Mouse (Mus musculus) spleen, adult 2 months (tissue): ENCODE results near the gene Cat. TPM values are rescaled to one million over a fixed set of nuclear protein-coding genes. Genes with fewer than 3 reads are reported as not detected.
A peak's percentile ranks its signal among the peaks of the same experiment; 100 is the strongest.

Experiments
- DNase-seq, 2 experiments: peaks; one replicate each; pipeline versions ENCODE4 v3.0.0 to v3.0.0-alpha.2; 2012 to 2021; ENCODE audit warnings: low spot score in 2 of 2, low read depth in 1 of 2
- H3K27ac ChIP-seq: fragments of 200-500 bp; 2 replicates; pipeline ENCODE4 v1.5.1; 2012; ENCODE audit warnings: low read length, inconsistent platforms; ENCODE audit not compliant: insufficient read depth
- H3K27me3 ChIP-seq: fragments of 200-500 bp; 2 replicates; pipeline ENCODE4 v1.6.1; 2012; ENCODE audit warnings: mild to moderate bottlenecking, moderate library complexity, low read length, inconsistent platforms; ENCODE audit not compliant: control insufficient read depth, insufficient read depth
- H3K36me3 ChIP-seq: fragments of 200-500 bp; 2 replicates; pipeline ENCODE4 v1.6.1; 2012; ENCODE audit warnings: mild to moderate bottlenecking, low read length, inconsistent platforms; ENCODE audit not compliant: control insufficient read depth, insufficient read depth
- H3K4me1 ChIP-seq: fragments of 200-500 bp; 2 replicates; pipeline ENCODE4 v1.6.1; 2011; ENCODE audit warnings: inconsistent platforms; ENCODE audit not compliant: control insufficient read depth, insufficient read depth, insufficient read length
- H3K4me3 ChIP-seq: fragments of 200-500 bp; 2 replicates; pipeline ENCODE4 v1.5.1; 2011; ENCODE audit warnings: mild to moderate bottlenecking, inconsistent platforms; ENCODE audit not compliant: insufficient read depth, insufficient read length; ENCODE audit errors: extremely low read depth
- CTCF ChIP-seq: fragments of 200-500 bp; IDR thresholded peaks from 2 replicates; pipeline ENCODE4 v1.5.1; 2011; ENCODE audit warnings: mild to moderate bottlenecking, inconsistent platforms; ENCODE audit not compliant: insufficient read depth, insufficient read length, insufficient replicate concordance; ENCODE audit errors: extremely low read depth
- POLR2A ChIP-seq: fragments of 200-500 bp; IDR thresholded peaks from 2 replicates; pipeline ENCODE4 v1.6.1; 2011; ENCODE audit warnings: low read depth, low read length, inconsistent platforms
- WGBS: fragments of 180-500 bp; shearing (Covaris S2); methylation state at CpG from one replicate; pipeline ENCODE4 v1.1.7; 2018; 5-methylcytosine and 5-hydroxymethylcytosine counted together
- polyA plus RNA-seq: library from polyadenylated mRNA; depleted of rRNA; stranded (reverse); fragments of >200 nt; gene quantifications from 2 replicates; pipeline ENCODE4 v1.2.3, GENCODE M21; 2012

The Cat gene
- polyA plus RNA-seq, 1 experiment: 62.9 TPM

DNA sequence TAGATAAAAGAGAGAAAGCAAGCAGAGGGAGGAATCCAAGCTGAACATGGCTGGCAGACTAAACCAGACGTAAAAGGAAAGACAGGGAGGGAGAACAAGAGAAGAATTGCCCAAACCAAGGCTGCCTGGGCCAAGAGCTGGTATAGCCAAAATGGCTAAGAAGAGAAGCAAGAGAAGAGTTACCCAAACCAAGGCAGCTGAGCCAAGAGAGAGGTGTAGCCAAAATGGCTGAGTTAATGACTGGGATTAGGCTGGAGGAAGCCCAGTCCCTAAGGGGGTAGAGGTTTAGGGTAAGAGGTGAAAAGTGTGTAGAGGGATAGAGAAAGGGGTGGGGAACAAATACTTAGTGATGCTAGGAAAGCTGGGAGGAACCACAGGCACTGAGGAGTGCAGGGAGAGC, 22.7 kb upstream of the Cat start:
- Histone ChIP-seq H3K27me3 (no peaks in the 10 kb centered on the region), H3K27ac (no peak overlapping the region), H3K4me1 (no peaks in the 10 kb centered on the region), H3K36me3 (no peaks in the 10 kb centered on the region), H3K4me3 (no peak overlapping the region)
- no peak for TF ChIP-seq CTCF
- no peak for DNase-seq
- 89% methylated on average over 1 of the region's 1 CpGs for WGBS

DNA sequence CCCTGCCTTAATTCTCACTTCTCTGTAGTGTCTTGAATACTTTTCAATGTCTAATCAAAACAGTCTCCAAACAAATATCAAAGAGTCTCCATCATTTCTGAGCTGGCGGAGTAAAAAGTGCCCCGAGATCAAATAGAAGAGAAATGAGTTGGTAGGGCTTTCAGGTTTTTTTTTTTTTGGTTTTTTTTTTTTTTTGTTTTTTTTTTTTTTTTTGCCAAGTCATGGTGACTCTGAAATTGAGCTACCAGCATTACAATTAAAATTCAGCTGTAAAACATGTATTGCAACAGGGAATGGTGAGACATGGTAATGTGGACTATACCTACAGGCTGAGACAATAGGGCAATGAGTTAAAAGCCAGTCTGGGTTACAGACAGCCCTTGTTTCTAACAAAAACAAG, 21.0 kb upstream of the Cat start:
- 86% methylated on average over 2 of the region's 2 CpGs for WGBS
- no peak overlapping the region for H3K4me3 ChIP-seq
- H3K27me3 ChIP-seq: no peaks in the 10 kb centered on the region
- H3K4me1 ChIP-seq: no peaks in the 10 kb centered on the region
- DNase-seq: no peak
- no peak for TF ChIP-seq CTCF
- TF ChIP-seq POLR2A: no peak
- no peak overlapping the region for H3K27ac ChIP-seq
- no peaks in the 10 kb centered on the region for H3K36me3 ChIP-seq

DNA sequence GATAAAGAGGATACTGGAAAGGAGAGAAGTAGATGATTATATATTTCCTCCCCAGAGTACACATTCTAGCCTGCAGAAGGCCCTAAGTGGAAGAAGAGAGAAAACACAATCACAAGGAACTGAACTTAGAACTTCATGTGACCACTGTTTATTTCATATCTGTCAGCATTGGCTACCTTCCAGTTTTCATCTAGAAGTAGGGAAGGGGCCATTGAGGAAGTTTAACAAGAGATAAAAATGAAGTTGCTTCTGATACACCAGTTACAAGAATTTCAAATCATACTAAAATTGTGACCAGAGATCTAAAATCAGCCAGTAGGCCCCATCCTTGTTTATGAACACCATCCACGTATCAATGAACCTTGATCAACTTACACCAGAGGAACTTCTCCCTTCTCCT, 19.5 kb upstream of the Cat start:
- Histone ChIP-seq H3K4me3 (no peak overlapping the region), H3K4me1 (no peaks in the 10 kb centered on the region), H3K36me3 (no peaks in the 10 kb centered on the region), H3K27me3 (no peaks in the 10 kb centered on the region), H3K27ac (no peak overlapping the region)
- TF ChIP-seq POLR2A (no peak), CTCF (no peak)
- DNase-seq: no peak
- 88% methylated on average over 1 of the region's 1 CpGs for WGBS

DNA sequence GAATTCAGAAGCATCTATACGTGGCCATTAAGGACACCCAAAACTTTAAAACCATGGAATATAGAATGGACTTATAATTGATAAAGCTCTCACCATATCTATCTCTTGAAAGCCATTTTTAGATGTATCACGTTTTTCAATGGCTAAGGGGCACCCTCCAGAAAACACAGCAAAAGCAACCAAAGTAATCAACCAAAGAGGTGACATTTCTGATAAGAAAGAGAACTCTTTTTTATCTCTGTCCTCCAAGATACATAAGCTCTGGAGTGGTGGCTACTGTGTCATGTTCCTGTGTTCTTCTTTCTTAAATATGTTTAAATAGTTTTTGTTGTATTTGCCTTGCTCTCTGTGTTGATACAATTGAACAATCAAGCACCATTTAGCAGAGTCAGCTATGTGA, 15.8 kb upstream of the Cat start:
- no peak overlapping the region for H3K4me3 ChIP-seq
- DNase-seq: no peak
- H3K36me3 ChIP-seq: no peaks in the 10 kb centered on the region
- H3K27ac ChIP-seq: no peak overlapping the region
- 80% methylated on average over 2 of the region's 2 CpGs for WGBS
- TF ChIP-seq POLR2A (no peak), CTCF (no peak)
- no peaks in the 10 kb centered on the region for H3K27me3 ChIP-seq
- H3K4me1 ChIP-seq: peaks cover 7% of the 10 kb centered on the region; the same call in 1 of the 2 replicates

DNA sequence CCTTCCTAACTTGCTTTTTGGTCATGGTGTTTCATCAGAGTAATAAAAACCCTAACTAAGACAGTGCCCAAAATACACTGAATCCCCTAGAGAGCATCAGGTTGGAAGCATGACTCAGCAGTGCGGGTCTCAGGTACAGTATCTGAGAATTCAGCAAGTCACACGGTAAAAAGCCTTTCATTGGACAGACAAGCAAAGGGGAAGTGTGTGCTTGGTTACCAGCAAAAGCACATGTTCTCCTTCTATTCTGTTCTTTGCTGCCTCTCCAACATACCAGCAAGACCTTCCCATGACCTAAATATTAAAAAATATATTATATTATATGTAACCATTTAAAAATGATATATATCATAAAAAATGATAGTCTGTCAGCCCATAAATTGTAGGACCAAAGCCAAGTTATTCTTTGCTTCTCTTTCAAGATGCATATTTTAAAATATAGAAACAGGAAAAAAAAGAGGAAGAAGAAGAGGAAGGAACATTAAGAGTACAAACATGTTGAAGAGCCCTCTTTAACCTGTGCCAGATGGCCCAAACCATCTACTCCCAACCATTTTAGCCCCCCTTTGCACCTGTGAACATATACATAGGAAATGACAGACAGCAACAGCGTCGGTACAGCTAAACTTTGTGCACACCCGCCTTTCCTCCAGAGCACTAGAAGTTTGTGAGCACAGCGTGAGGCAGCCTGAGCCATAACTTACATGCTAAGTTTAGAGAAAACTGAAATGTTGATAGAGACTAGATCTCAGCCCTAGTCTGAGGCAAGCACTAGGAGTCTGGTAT, 10.9 kb upstream of the Cat start:
- no peaks in the 10 kb centered on the region for H3K36me3 ChIP-seq
- peak overlapping the region; percentile 83 for H3K27ac ChIP-seq
- 15% methylated on average over 6 of the region's 6 CpGs for WGBS
- H3K4me3 ChIP-seq: no peak overlapping the region
- no peaks in the 10 kb centered on the region for H3K27me3 ChIP-seq
- no peak for TF ChIP-seq POLR2A
- TF ChIP-seq CTCF: no peak
- peak; percentile 18 to 46 for DNase-seq
- H3K4me1 ChIP-seq: peaks cover 10% of the 10 kb centered on the region; the same call in 1 of the 2 replicates

DNA sequence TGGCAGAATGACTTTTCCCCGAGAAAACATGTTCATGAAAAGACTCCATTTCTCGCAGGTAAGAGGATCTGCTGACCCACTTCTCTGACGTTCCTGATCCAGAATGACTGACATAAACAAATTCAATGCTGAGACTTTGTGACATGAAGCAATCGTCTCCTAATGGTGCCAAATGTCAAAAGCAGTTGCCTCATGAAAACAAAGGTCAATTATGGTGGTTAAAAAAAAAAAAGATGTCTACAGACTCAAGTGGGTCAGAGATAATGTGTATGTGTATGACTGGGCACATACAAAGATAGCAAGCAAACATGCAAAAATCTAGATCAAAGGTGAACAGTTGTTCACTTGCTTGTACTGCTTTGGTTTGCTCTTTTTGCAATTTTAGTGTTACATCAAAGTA, 8.9 kb upstream of the Cat start:
- Histone ChIP-seq H3K4me3 (no peak overlapping the region), H3K27ac (no peak overlapping the region), H3K4me1 (peaks cover 12% of the 10 kb centered on the region), H3K36me3 (no peaks in the 10 kb centered on the region), H3K27me3 (no peaks in the 10 kb centered on the region)
- TF ChIP-seq POLR2A (no peak), CTCF (no peak)
- no peak for DNase-seq
- 82% methylated on average over 4 of the region's 4 CpGs for WGBS

DNA sequence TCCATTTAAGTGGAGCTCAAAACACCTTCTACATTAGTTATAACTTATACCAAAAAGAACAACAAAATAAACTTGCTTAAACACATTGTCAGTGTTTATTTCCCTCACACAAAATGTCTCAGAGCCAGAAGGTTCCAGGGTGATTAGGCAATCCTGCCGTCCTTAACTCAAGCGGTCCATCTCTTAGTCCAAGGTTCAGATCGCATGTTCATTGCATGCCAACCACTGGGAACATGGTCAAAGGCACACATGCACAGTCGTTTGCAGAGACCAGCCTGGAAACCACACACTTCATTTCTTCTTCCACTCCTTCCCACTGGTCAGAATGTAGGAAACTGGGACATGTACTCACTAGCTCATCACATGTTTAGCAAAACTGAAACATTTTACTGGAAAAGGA, 7.6 kb upstream of the Cat start:
- DNase-seq: no peak
- H3K27ac ChIP-seq: no peak overlapping the region
- no peaks in the 10 kb centered on the region for H3K36me3 ChIP-seq
- no peak for TF ChIP-seq CTCF
- TF ChIP-seq POLR2A: no peak
- H3K27me3 ChIP-seq: no peaks in the 10 kb centered on the region
- H3K4me1 ChIP-seq: peaks cover 11% of the 10 kb centered on the region
- 86% methylated on average over 4 of the region's 4 CpGs for WGBS
- H3K4me3 ChIP-seq: no peak overlapping the region
